20 mouse cellular contexts compared by ENCODE assay signal in the genomic region with DNA sequence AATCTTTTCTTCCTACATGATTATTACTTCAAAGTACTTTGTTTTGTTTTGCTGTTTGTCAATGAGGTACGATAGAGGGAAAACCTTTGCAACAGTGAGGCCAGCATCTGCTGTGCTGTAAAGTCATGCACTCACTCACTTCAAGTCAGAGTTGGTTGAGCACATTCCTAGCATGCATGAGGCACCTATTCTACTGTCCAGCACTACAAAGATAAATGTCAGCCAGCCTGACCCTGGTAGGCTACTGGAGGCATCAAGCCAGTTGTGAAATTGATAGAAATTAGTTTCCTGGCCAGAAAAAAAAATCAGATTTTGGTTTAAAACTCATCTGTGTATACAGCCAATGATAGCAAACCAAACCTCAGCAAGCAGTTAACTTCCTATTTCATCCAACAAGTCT.
"Had no signal": no experiment of that assay in that cellular context is flagged by ENCODE, and none has a peak within 500 bp of the region (broad histone marks: within the 10 kb centered on the region; RNA-seq: fewer than 3 reads in every experiment).

No protein-coding gene starts in this region.

- DNase-seq: gastrocnemius, postnatal 10 days; gastrocnemius, postnatal 25 days; heart, postnatal 10 days; heart, postnatal 36 days; kidney, adult 11 months; kidney, adult 8-10 months; kidney, postnatal 10 days; kidney, postnatal 36 days; layer of hippocampus, adult 9-11 months; layer of hippocampus, postnatal 36 days; left cerebral cortex, postnatal 4 days had no signal

- H3K4me3 ChIP-seq: hindbrain, embryonic 13.5 days; hindbrain, embryonic 15.5 days; limb, embryonic 13.5 days; limb, embryonic 15.5 days; liver, embryonic 12.5 days had no signal

- H3K4me1 ChIP-seq: hindbrain, embryonic 13.5 days; hindbrain, embryonic 15.5 days had no signal

- H3K27ac ChIP-seq: hindbrain, embryonic 13.5 days; hindbrain, embryonic 15.5 days; hindbrain, postnatal 0 days; limb, embryonic 13.5 days; limb, embryonic 15.5 days; liver, embryonic 12.5 days; liver, embryonic 14.5 days had no signal

- H3K9ac ChIP-seq: hindbrain, embryonic 13.5 days; hindbrain, embryonic 15.5 days; limb, embryonic 13.5 days; limb, embryonic 15.5 days; liver, embryonic 12.5 days; liver, embryonic 14.5 days had no signal

- ATAC-seq: hindbrain, postnatal 0 days; intestine, embryonic 16.5 days; liver, embryonic 12.5 days had no signal

- H3K9me3 ChIP-seq: hindbrain, embryonic 13.5 days; hindbrain, embryonic 15.5 days; limb, embryonic 13.5 days; limb, embryonic 15.5 days; liver, embryonic 12.5 days had no signal

- H3K4me2 ChIP-seq: heart, embryonic 11.5 days; hindbrain, embryonic 13.5 days; hindbrain, embryonic 15.5 days; limb, embryonic 13.5 days; limb, embryonic 15.5 days; liver, embryonic 12.5 days had no signal

- H3K27me3 ChIP-seq: hindbrain, embryonic 13.5 days; hindbrain, embryonic 15.5 days; limb, embryonic 13.5 days; limb, embryonic 15.5 days; liver, embryonic 12.5 days had no signal

- H3K36me3 ChIP-seq: hindbrain, embryonic 15.5 days had no signal
